Comparison of ENCODE assay signal across 9 mouse cellular contexts in the genomic region with DNA sequence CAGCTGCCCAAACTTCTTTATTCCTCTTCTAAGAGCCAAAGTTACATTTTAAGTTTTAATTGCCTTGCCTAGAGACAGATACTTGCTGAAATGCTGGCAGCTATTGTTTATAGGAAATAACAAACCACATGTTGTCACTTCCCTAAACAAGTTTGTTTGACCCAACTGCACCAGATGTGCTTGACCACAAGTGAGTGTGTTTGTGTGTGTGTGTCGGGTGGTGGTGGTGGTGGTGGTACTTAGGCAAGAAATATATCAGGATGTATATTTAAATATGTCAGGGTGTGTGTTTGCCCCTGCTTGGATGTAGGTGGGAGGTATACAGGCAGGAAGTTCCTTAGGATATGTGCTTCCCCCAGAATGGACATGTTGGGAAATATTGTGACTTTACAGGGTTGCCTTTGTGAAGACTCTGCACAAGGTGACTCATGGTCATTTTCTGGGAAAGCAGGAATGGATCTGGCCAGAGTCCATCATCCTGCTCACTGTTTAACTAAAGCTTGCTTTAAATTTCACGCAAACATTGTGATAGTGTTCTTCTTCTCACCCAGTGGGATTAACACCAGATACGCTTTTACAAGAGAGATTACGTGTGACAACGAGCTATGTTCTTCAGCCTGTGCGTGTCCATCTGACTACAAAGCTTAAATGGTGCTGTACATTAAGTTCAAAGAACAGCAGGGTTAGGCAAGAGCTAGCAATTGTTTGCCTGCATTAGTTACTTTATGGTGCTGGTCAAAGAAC. TPM values are rescaled to one million over a fixed set of nuclear protein-coding genes. Genes with fewer than 3 reads are reported as not detected.
A peak's percentile ranks its signal among the peaks of the same experiment; 100 is the strongest.
DNase-seq lines count a peak whose midpoint lies in the region; ATAC-seq and TF ChIP-seq lines count a peak whose summit lies in the region.
"Had no signal": no experiment of that assay in that cellular context is flagged by ENCODE, and none has a peak within 500 bp of the region (broad histone marks: within the 10 kb centered on the region; RNA-seq: fewer than 3 reads in every experiment).

No protein-coding gene starts in this region.

- H3K79me2 ChIP-seq in myocyte (ENCODE audit: control insufficient read depth, insufficient read depth), result no peaks in the 10 kb centered on the region

- peak overlapping the region; percentile 47; the same call in 1 of the 2 replicates for H3K4me2 ChIP-seq in lung, embryonic 16.5 days (ENCODE audit: low read depth, low read length)
- peak overlapping the region; percentile 47; the same call in 1 of the 2 replicates for H3K4me2 ChIP-seq in hindbrain, embryonic 15.5 days
- H3K4me2 ChIP-seq in myocyte (ENCODE audit: low read depth), result peak overlapping the region; percentile 70

- H3K4me3 ChIP-seq in gastrocnemius, adult 2 months, result peak overlapping the region; percentile 66
- no peak overlapping the region; the same call in 1 of the 2 replicates for H3K4me3 ChIP-seq in lung, embryonic 16.5 days (ENCODE audit: low read length)
- no peak overlapping the region for H3K4me3 ChIP-seq in hindbrain, embryonic 15.5 days
- no peak overlapping the region for H3K4me3 ChIP-seq in myocyte

- H3K36me3 ChIP-seq in lung, embryonic 16.5 days (ENCODE audit: control insufficient read depth, insufficient read depth, low read length), result no peaks in the 10 kb centered on the region
- no peaks in the 10 kb centered on the region for H3K36me3 ChIP-seq in hindbrain, embryonic 15.5 days
- no peaks in the 10 kb centered on the region for H3K36me3 ChIP-seq in myocyte (ENCODE audit: control insufficient read depth, insufficient read depth)

- H3ac ChIP-seq in myocyte (ENCODE audit: control insufficient read depth, insufficient read length), result no peak overlapping the region

- 67% methylated on average over 6 of the region's 6 CpGs for WGBS in lung, embryonic 16.5 days
- WGBS in hindbrain, embryonic 15.5 days, result 78% methylated on average over 6 of the region's 6 CpGs

- H3K4me1 ChIP-seq in lung, embryonic 16.5 days (replicated peaks; ENCODE audit: control insufficient read depth, insufficient read depth, low read length), result peaks cover 8% of the 10 kb centered on the region; the same call in 1 of the 2 replicates
- H3K4me1 ChIP-seq in hindbrain, embryonic 15.5 days (replicated peaks), result peaks cover 14% of the 10 kb centered on the region

- no peak for TF ChIP-seq POLR2A in myocyte (IDR thresholded peaks at IDR 0.05; ENCODE audit: insufficient read length, low read depth)

- no peak for ATAC-seq in lung, embryonic 16.5 days (ENCODE audit: low read depth)
- ATAC-seq in hindbrain, embryonic 15.5 days (ENCODE audit: low FRiP score, low read depth), result no peak

- H3K27me3 ChIP-seq in lung, embryonic 16.5 days (ENCODE audit: control insufficient read depth, insufficient read depth, low read depth, low read length), result no peaks in the 10 kb centered on the region
- no peaks in the 10 kb centered on the region for H3K27me3 ChIP-seq in hindbrain, embryonic 15.5 days
- no peaks in the 10 kb centered on the region for H3K27me3 ChIP-seq in myocyte (ENCODE audit: control insufficient read depth, insufficient read depth, insufficient read length)

- no peak for TF ChIP-seq CTCF in gastrocnemius, adult 2 months (IDR thresholded peaks at IDR 0.05)

- peak overlapping the region; percentile 81; the same call in 1 of the 2 replicates for H3K27ac ChIP-seq in gastrocnemius, adult 2 months
- no peak overlapping the region for H3K27ac ChIP-seq in lung, embryonic 16.5 days (ENCODE audit: low read length)
- H3K27ac ChIP-seq in hindbrain, embryonic 15.5 days (replicated peaks), result peak overlapping the region; percentile 75; the same call in 1 of the 2 replicates

- DNase-seq in gastrocnemius, adult 2 months, result no peak
- DNase-seq in gastrocnemius, postnatal 10 days, result no peak
- no peak for DNase-seq in lung, postnatal 25 days (ENCODE audit: low spot score)
- DNase-seq in layer of hippocampus, postnatal 14 days (ENCODE audit: low spot score in 2 of 2), result no peak
- no peak for DNase-seq in frontal cortex, postnatal 25 days (ENCODE audit: low spot score in 2 of 2)

- intact Hi-C loops in gastrocnemius, adult 2 months (cut with DNase I), result loop anchor here (5.0 kb wide), 1 partner anchor 33 kb away; a partner anchor contains a TSS

- H3K9ac ChIP-seq in lung, embryonic 16.5 days (ENCODE audit: low read length), result no peak overlapping the region
- no peak overlapping the region for H3K9ac ChIP-seq in hindbrain, embryonic 15.5 days

- no peaks in the 10 kb centered on the region for H3K9me3 ChIP-seq in lung, embryonic 16.5 days (ENCODE audit: control insufficient read depth, low read length)
- no peaks in the 10 kb centered on the region for H3K9me3 ChIP-seq in hindbrain, embryonic 15.5 days

TF ChIP-seq in myocyte, 11 proteins besides CTCF, POLR2A, EP300 and RAD21:
- TF ChIP-seq CEBPB (IDR thresholded peaks at IDR 0.05; ENCODE audit: insufficient read depth, poor library complexity, severe bottlenecking) (no peak), USF1 (IDR thresholded peaks at IDR 0.05; ENCODE audit: low read depth) (no peak), MYOG (IDR thresholded peaks at IDR 0.05; ENCODE audit: control insufficient read depth in 1 of 3, insufficient read depth in 1 of 3, insufficient read length in 2 of 3, low read depth in 2 of 3) (no peak), SRF (IDR thresholded peaks at IDR 0.05; ENCODE audit: control insufficient read depth, insufficient read length, low read depth) (no peak), MYOD1 (IDR thresholded peaks at IDR 0.05; ENCODE audit: control insufficient read depth in 1 of 3, insufficient read length in 2 of 3, low read depth in 2 of 3) (no peak), E2F4 (IDR thresholded peaks at IDR 0.05; ENCODE audit: insufficient read depth) (no peak)
TF ChIP-seq in myocyte: peak in this region for 0.

RNA-seq across cellular contexts. Expression of a gene that starts 32.2 kb away (rescaled TPM):
- 100 to 1,000 TPM; 186 to 398 TPM for total RNA-seq in gastrocnemius, adult 2 months (2021)
- 100 to 1,000 TPM; 339 to 357 TPM for total RNA-seq in gastrocnemius, postnatal 10 days (2021)
- 192 and 197 TPM in 2 replicates for polyA plus RNA-seq in lung, embryonic 16.5 days (2015; fragmentation: Nextera tagmentation; extraction: Ambion mirVana)
- 58.0 and 58.8 TPM in 2 replicates for polyA plus RNA-seq in hindbrain, embryonic 15.5 days (2015; fragmentation: Nextera tagmentation; extraction: Ambion mirVana)
- polyA plus RNA-seq in myocyte (2012; fragmentation: generic; extraction: Trizol), result 141 TPM
- total RNA-seq in layer of hippocampus, postnatal 14 days (2021), result 10 to 100 TPM; 33.7 to 34.2 TPM

RNA-seq across cellular contexts. Expression of a gene that starts 49.9 kb away (rescaled TPM):
- over 10,000 TPM; 14,696 to 24,668 TPM for total RNA-seq in gastrocnemius, adult 2 months (2021)
- total RNA-seq in gastrocnemius, postnatal 10 days (2021), result over 10,000 TPM; 26,825 to 29,046 TPM
- 63.4 and 144 TPM in 2 replicates for polyA plus RNA-seq in lung, embryonic 16.5 days (2015; fragmentation: Nextera tagmentation; extraction: Ambion mirVana)
- 2.4 and 4.0 TPM in 2 replicates for polyA plus RNA-seq in hindbrain, embryonic 15.5 days (2015; fragmentation: Nextera tagmentation; extraction: Ambion mirVana)
- 2,129 TPM for polyA plus RNA-seq in myocyte (2012; fragmentation: generic; extraction: Trizol)
- 1 to 10 TPM in 1 of 2 experiments, not detected in 1; 1.0 TPM for total RNA-seq in layer of hippocampus, postnatal 14 days (2021)
- total RNA-seq: monocyte, adult 5-6 weeks had no signal

Comparison
In these comparisons a context has a peak if more than half of its experiments do, and no peak if none do; other contexts are left out.
1. RNA of a gene that starts 32.2 kb away (total RNA-seq): 186 to 398 TPM in gastrocnemius, adult 2 months and 339 to 357 TPM in gastrocnemius, postnatal 10 days; 33.7 to 34.2 TPM in layer of hippocampus, postnatal 14 days; every median in the first group is over 4 times any median in the second.
2. RNA of a gene that starts 49.9 kb away (total RNA-seq): 26,825 to 29,046 TPM in gastrocnemius, postnatal 10 days and 14,696 to 24,668 TPM in gastrocnemius, adult 2 months; 1.0 TPM in layer of hippocampus, postnatal 14 days; every median in the first group is over 1,000 times any median in the second.
3. Peak in every context shown above with its lines, with median percentiles within 50 percentile points of each other: H3K4me2 ChIP-seq.